Mouse (Mus musculus) myocyte (in vitro differentiated cells): ENCODE data around the gene Ankrd33.

ENCODE experiments used
- CEBPB ChIP-seq: IDR thresholded peaks from 2 replicates; pipeline ENCODE4 v1.6.1; 2011; ENCODE audit warnings: mild to moderate bottlenecking, moderate library complexity; ENCODE audit not compliant: poor library complexity, insufficient read depth, severe bottlenecking
- E2F4 ChIP-seq: IDR thresholded peaks from one replicate; pipeline ENCODE4 v1.6.1; 2011; ENCODE audit warnings: mild to moderate bottlenecking, control low read depth, moderate library complexity; ENCODE audit not compliant: insufficient read depth
- MAX ChIP-seq: IDR thresholded peaks from one replicate; pipeline ENCODE4 v1.6.1; 2011; ENCODE audit warnings: low read depth, mild to moderate bottlenecking, control low read depth
- MYOD1 ChIP-seq, 3 experiments: IDR thresholded peaks; one replicate each; pipeline ENCODE4 v1.6.1; 2011; ENCODE audit warnings: control low read depth in 2 of 3, low read depth in 2 of 3, mild to moderate bottlenecking in 2 of 3, moderate library complexity in 1 of 3; ENCODE audit not compliant: insufficient read length in 2 of 3, control insufficient read depth in 1 of 3
- MYOG ChIP-seq, 3 experiments: IDR thresholded peaks; one replicate each; pipeline ENCODE4 v1.6.1; 2011; ENCODE audit warnings: control low read depth in 2 of 3, low read depth in 2 of 3, mild to moderate bottlenecking in 2 of 3; ENCODE audit not compliant: insufficient read length in 2 of 3, control insufficient read depth in 1 of 3, insufficient read depth in 1 of 3
- POLR2A ChIP-seq: IDR thresholded peaks from one replicate; pipeline ENCODE4 v1.6.1; 2011; ENCODE audit warnings: low read depth, mild to moderate bottlenecking, control low read depth, moderate library complexity; ENCODE audit not compliant: insufficient read length
- POLR2AphosphoS2 ChIP-seq: IDR thresholded peaks from one replicate; pipeline ENCODE4 v1.6.1; 2011; ENCODE audit warnings: low read depth, control low read depth; ENCODE audit not compliant: insufficient read length
- TCF12 ChIP-seq: IDR thresholded peaks from one replicate; pipeline ENCODE4 v1.6.1; 2011; ENCODE audit warnings: mild to moderate bottlenecking, control low read depth; ENCODE audit not compliant: poor library complexity, insufficient read depth, severe bottlenecking
- USF1 ChIP-seq: IDR thresholded peaks from one replicate; pipeline ENCODE4 v1.6.1; 2011; ENCODE audit warnings: low read depth, mild to moderate bottlenecking, control low read depth, moderate library complexity

GRCm38 (mm10) chr15:101066920-101067696 is 48.4 kb upstream of the Ankrd33 start:
- TF ChIP-seq POLR2A (no peak), TCF12 (no peak), MAX (no peak), MYOD1 (IDR thresholded peaks at IDR 0.05; ENCODE audit: control insufficient read depth in 1 of 3, insufficient read length in 2 of 3, low read depth in 2 of 3) (no peak), POLR2AphosphoS2 (no peak), E2F4 (no peak), MYOG (IDR thresholded peaks at IDR 0.05; ENCODE audit: control insufficient read depth in 1 of 3, insufficient read depth in 1 of 3, insufficient read length in 2 of 3, low read depth in 2 of 3) (no peak), CEBPB (no peak), USF1 (no peak)
